Mouse (Mus musculus) thymus, adult 2 months (tissue): ENCODE measurements around the gene Plcd1.

ENCODE experiments used
- CTCF ChIP-seq: fragments of 200-500 bp; IDR thresholded peaks from 2 replicates; pipeline ENCODE4 v1.5.1; 2012; ENCODE audit warnings: mild to moderate bottlenecking, control low read depth, low read length, moderate library complexity, borderline replicate concordance; ENCODE audit not compliant: control insufficient read depth, poor library complexity, insufficient read depth; ENCODE audit errors: extremely low read depth
- POLR2A ChIP-seq: fragments of 200-500 bp; IDR thresholded peaks from 2 replicates; pipeline ENCODE4 v1.6.1; 2012; ENCODE audit warnings: mild to moderate bottlenecking, low read length, control low read depth, moderate library complexity; ENCODE audit not compliant: control insufficient read depth, poor library complexity, insufficient read depth; ENCODE audit errors: extremely low read depth

- TF ChIP-seq POLR2A (no peak), CTCF (no peak)
Measured at GRCm38 (mm10) chr9:119130692-119131091, 37.4 kb upstream of the Plcd1 start.
